Mouse (Mus musculus): ENCODE measurements around the gene Lrig2. TPM values are rescaled to one million over a fixed set of nuclear protein-coding genes. Genes with fewer than 3 reads are reported as not detected.

The Lrig2 gene
- 10 to 100 TPM in 1 of 2 experiments, 1 to 10 TPM in 1; 9.8 to 10.7 TPM for total RNA-seq (2021)

DNA sequence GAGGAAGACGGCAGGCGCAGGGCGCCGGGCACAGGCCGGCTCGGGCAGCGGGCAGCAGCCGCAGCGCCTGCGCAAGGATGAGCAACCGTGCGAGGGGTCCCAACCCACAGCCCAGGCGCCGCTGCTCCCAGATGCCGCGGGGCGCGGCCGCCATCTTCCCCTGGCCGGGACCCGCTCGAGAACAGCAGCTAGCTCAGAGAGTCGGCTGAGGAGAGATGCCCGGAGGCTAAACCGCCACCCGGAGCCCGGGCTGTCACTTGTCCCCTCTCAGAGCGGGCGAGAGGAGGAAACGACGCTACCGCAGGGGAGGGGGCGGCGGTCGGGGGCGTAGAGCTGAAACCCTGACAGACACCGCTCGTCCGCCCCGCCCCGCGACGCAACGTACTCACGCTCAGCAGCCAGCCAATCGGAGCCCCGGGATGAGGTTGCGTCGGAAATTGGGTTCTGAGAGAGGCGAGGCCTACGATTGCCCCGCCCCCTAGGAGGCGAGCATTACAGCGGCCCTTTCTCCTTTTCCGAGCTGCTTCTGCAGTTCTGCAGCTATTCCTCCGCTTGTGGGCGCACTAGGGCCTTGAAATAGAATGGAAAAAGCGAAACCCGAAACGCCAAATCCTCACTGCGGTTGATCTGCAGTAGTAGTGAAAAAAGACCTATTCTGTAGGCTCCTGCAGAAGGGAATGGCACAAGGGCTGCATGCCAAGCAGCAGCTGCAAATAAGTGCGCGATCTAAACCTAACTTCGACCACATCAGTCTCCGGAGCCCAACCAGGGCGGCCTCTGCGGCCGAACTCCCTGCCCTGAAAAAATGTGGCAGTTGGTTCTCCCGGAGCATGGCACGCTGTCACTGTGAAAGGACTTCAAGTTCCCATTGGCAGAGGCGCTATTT is at the start of gene Lrig2:
Gene Lrig2 (minus strand): TSS at position 381 of the 886 bp plus-strand sequence.
- DNase-seq (ENCODE audit: low spot score): peak; percentile 97
- intact Hi-C loops (cut with DNase I): loop anchor here (10.0 kb wide), 1 partner anchor 133 kb away; no protein-coding TSS in a partner anchor

DNA sequence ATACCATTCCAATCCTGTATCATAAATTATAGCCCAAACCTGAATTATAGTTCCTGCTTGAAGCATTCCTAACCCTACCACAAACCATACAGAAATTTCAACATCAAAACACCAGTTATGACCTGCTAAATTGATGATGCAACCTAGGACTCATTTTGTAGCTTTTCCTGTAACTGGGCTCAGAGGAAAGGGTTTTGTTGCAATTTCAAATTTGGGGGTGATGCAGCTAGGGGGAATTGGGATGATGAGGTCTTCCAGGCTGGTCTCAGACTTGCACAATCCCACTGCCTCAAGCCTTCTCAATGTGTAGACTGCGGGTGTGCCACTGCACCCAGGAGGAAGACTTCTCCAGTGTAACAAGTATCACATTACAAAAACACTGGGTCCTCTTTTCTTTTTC is 44.9 kb upstream of the Lrig2 start:
- DNase-seq (ENCODE audit: low spot score): no peak
- intact Hi-C loops (cut with DNase I): no loop called here

DNA sequence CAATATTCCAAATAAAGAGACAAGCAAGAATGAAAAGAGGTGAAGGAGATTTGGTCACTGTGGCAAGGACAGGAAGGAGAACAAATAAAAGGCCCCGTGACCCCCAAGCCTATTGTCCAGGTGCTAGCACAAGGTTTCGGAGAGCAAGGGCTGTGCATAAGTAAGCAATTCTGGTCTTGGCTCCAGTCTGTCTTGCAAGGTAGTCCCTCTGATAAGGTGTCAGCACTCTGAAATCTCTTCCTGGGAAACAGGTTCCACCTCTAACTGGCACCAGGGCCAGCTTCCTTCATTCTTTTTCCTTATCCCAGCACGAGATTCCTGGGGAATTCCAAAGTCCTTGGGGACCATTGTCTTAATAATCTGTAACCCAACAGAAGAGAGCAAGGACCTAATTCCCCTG is 38.9 kb upstream of the Lrig2 start:
- no peak for DNase-seq (ENCODE audit: low spot score)
- intact Hi-C loops (cut with DNase I): loop anchor here (5.0 kb wide), 1 partner anchor 37 kb away; no protein-coding TSS in a partner anchor

DNA sequence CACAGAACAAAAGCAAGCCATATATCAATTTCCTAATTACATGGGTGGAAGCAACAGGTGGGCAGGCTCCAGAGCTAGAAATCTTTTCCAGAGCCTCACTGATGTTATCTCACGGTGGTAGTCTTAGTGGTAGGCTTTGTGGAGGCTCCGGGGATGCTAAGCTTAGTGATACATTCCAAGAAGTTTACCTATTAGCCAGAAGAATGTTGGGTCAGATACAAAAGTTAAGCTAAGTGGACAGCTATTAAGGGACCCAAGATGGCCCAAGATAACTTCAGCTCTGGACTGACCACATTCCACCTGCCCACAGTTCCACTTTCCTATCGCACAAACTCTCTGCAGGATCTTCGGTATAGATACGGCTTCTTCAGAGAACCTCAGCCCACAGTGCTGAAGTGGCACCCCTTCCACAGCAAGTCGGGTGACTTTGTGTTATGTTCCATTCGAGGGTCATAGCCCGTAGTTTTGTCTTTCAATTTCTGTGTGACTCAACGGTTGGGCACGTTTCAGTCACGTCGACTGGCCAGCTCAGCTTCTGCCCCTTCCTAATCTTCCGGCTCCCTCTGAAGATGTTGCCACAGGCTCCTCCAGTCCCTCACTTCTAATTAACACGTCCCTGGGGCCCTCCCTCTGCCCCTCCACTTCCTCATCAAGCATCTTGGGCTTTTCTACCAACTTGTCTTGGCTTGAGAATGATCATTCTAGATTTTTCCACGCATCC is 36.8 kb upstream of the Lrig2 start:
- no peak for DNase-seq (ENCODE audit: low spot score)
- intact Hi-C loops (cut with DNase I): no loop called here

DNA sequence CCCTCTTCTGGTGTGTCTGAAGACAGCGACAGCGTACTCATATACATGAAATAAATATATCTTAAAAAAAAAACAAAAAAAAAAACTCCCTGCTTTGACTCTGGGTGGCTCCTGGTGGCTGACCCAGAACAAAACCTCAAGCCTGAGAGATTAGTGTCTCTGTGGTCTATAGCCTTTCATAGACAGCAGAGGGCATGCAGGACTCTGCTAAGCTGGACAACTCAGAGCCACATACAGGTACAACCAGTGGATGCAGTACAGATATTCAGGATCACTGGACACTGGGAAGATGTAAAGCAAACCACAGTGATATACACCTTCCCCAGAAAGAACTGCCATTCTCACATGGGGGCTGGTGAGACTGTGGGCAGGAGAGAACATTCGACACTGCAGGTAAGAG is 32.1 kb upstream of the Lrig2 start:
- intact Hi-C loops (cut with DNase I): no loop called here
- no peak for DNase-seq (ENCODE audit: low spot score)

DNA sequence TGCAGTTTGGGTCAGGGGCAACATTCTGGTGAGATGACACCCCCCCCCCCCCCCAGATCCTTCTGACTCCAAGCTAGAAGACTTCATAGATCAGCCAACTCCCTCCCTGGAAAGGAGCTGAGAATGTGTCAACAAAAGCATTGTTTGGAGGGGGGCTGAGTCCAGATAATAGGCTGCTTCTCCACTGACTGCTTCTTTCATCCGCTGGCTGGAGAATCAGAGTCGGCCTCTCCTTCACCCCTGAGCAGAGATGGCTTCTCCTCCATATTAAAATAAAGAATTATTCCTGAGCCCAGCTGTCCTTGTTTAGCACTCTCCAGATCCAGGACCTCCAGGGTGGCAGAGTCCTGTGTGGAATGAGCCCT is 30.3 kb upstream of the Lrig2 start:
- DNase-seq (ENCODE audit: low spot score): no peak
- intact Hi-C loops (cut with DNase I): no loop called here

DNA sequence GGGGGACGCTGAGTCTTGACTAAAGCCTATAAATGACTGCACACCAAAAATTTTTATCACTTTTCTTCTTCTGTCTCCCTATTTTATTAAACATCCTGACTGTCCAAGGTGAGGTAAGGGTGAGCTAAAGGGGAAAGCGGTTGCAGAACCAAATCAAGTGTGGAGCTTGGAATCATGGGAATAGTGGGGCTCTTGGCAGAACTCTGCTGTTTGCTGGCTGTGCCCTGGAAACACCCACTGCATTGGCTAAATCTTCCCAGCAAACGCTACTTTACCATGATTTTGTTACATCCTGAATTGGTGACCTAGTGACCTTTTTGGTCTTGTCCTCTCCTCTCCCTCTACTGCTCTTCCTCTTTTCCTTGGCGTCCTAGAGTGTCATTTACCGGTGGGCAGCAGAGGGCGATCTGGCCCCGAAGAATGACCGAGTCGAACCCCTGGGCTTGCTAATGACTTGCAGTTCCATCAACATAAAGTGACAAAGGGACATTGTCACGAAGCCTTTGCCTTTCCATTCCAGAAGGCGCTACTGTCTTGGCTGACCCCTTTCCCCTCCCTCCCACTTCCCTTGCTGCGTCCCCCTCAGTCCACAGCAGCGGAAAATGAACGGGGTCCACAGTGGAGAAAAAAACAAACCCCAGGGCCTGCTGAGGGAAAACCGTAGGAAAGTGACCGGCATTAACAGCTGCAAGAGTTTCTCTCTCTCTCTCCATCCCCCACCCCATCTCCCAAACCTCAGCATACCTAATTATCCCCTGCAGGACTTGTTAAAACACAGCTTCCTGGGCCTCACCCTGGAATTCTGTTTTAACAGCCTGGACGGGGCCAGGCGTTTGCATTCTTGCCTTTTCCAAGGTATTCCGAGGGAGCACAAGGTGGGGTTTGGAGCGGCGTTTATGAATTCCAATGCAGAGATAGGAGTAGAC is 29.7 kb upstream of the Lrig2 start:
- intact Hi-C loops (cut with DNase I): loop anchor here (1.0 to 2.0 kb wide), 3 partner anchors 103 to 142 kb away; no protein-coding TSS in a partner anchor
- peak; percentile 53 for DNase-seq (ENCODE audit: low spot score)

DNA sequence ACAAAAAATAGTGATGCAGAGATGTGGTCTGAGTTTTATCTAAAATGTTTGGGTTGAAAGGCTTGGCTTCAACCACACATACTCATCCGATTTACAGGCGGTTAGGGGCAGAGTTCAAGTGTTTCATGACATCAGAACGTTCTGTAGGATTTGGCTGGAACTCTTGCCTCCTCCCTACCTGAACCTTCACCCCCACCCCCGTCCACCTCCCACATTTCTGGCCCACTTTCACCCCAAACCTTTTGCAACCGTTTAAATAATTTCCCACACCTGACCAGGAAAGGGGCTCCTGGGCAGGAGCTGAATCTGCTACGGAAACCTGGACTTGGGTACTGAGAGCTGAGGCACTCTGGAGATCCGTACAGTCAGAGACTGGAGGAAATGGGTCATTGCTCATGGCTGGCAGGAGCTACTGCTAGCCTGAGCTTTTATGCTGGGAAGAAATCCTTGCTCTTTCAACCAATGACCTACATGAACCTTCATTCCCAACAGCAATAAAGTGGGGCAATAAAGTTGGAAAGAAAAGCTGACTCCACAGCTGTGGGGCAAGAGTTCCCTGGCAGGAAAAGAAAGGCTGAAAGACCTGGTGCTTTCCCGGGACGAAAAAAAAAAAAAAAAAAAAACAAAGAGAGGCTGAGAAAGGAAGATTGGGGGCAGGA is 28.9 kb upstream of the Lrig2 start:
- intact Hi-C loops (cut with DNase I): loop anchor here (1.0 to 2.0 kb wide), 3 partner anchors 104 to 143 kb away; no protein-coding TSS in a partner anchor
- no peak for DNase-seq (ENCODE audit: low spot score)

DNA sequence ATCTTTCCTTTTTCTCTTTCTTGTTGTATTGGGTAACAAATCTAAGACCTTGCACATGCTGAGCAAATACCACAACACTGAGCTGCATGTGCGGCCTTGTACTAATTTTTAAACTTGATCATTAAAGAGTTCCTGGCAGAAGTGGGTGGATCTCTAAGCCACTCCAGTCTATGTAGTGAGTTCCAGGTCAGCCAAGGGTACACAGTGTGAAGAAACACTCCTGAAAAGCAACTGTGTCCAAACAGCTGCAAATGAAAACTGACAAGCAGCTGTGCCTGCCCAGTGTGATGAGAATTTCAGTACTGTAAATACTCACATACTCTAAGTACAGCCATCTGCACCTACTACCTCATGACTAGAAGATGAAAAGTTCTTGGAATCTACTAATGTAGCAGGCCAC is 21.5 kb upstream of the Lrig2 start:
- intact Hi-C loops (cut with DNase I): no loop called here
- DNase-seq (ENCODE audit: low spot score): no peak

DNA sequence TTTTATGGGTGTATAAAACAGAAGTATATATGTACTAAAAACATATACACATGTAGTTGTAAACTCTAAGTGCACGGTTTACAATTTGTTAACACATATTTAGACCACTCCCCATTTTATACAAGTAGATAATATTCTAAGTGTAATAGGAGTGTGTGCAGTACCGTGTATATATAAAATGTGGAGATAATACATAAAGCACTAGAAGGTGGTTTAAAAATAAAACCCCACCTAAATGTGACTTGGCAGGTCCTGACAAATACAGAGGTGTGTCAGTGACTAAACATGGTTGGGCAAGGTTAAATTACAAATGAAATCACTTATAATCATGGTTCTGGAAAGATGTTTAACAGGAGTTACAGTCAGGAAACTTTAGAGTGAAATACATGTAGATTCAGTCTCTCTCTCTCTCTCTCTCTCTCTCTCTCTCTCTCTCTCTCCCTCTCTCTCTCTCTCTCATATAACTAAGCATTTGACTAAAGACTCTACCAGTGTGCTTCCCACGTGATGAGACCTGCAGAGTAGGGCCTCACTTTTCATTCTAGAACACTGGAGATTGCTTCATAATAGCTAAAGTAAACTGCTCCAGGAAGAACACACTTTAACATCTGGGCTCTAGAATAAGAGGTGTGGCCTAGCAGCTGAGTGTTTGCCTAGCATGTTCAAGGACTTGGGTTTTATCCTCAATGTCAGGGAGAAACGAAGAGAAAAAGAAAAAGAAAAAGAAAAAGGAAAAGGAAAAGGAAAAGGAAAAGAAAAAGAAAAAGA is 14.6 kb upstream of the Lrig2 start:
- DNase-seq (ENCODE audit: low spot score): no peak
- intact Hi-C loops (cut with DNase I): no loop called here

DNA sequence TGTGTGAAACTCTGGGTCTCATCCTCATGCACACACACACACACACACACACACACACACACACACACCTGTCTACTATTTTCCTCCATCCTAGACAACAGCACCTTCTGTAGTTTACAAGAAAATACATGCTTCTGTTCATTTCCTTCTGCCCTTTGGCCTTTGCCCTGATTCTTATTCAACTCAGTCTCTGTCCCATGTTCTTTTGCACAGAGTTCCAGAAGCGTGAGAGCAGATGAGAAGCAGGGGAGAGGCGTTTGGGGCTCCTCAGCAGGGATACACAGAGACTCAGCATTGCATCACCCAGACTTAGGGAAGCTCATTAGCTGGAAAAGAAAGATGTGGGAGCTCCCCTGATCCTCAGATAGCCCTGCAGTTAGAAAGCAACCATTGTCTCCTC is 13.8 kb upstream of the Lrig2 start:
- intact Hi-C loops (cut with DNase I): no loop called here

DNA sequence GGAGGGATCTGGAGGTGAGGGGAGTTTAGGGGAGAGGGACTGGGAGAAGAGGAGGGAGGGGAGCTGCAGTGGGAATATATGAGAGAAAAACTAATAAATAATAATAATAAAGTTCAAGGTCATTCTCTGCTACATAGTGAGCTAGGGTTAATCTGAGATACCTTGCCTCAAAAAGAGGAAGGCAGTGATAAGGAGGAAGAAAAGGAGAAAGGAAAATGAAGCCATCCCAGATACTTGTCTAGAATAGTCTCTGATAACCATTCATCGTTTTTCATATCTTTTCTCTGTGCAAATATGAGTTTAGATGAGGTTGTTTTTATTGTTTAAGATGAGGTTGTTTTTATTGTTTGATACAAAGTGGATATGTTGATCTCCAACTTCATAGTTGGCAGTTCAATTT is 13.3 kb upstream of the Lrig2 start:
- DNase-seq (ENCODE audit: low spot score): no peak
- intact Hi-C loops (cut with DNase I): no loop called here

More for the DNA sequence above, 13.8 kb upstream of the Lrig2 start:
- DNase-seq (ENCODE audit: low spot score): no peak

DNA sequence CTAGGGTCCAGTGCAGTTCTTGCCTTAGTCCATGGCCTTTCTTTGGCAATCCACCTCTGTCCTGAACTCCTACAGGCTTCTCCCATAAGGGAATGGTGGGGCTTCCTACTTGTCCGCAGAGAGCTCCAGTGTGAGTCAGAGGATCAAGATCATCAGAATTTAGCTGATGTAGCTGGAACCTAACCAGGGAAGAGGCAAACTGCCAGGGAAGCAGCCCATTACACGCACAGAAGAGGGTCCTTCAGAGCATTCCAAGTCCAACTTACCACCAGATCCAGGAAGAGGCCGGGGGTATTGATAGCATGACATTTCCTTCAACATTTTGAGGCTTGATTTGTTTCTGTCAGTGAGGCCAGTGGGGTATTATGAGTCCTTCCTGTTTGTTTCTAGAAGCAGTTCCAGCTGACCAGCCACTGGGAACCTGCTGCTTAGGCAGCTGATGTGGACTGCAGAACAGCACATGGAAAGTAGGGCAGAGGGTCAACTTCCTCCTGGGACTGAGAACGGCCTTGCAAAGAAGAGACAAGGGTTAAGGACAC is 11.7 kb upstream of the Lrig2 start:
- intact Hi-C loops (cut with DNase I): no loop called here
- DNase-seq (ENCODE audit: low spot score): no peak

DNA sequence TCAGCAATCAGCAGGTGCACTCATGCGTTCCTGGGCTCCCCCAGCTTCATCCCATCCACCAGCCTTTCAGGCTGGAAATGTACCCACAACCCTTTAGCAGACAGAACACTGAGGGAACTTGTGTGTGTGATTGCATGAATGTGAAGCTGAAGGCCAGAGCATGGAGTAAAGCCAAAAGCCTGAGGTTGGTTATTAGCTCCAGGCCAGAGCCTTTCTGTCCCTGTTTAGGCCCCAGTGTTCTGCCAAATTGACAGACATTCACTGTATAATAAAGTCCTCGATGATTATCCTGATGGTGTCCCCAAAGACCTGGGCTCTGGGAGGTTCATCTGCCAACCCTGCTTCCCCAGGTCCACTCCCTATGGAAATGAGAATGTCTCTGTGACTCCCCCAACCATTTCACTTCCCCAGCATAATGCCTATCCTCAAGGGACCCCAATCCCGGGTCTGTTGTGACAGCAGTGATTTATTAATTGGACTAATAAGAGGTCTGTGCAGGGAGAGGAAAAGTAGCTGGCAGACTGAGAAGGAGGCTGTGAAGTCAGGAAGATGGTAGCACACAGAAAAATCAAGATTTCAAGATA is 9.7 kb upstream of the Lrig2 start:
- intact Hi-C loops (cut with DNase I): no loop called here
- DNase-seq (ENCODE audit: low spot score): no peak

DNA sequence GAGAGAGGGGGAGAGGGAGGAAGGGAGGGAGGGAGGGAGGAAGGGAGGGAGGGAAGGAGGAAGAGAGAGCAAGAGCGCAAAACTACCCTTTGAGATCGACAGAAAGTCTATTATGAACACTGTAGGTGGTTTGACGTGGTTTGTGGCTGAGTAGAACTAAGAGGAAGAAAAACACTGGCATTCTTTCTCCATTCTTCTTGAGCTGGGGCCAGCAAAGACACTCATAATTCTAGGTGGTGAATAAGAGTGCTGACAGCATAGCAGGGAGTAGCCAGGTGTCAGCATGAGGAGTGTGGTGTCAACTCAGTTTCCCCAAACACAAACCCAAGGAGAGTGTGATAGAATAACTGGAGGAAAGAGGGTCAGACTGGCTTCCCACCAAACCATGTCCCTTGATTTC is 8.8 kb upstream of the Lrig2 start:
- DNase-seq (ENCODE audit: low spot score): no peak
- intact Hi-C loops (cut with DNase I): no loop called here

DNA sequence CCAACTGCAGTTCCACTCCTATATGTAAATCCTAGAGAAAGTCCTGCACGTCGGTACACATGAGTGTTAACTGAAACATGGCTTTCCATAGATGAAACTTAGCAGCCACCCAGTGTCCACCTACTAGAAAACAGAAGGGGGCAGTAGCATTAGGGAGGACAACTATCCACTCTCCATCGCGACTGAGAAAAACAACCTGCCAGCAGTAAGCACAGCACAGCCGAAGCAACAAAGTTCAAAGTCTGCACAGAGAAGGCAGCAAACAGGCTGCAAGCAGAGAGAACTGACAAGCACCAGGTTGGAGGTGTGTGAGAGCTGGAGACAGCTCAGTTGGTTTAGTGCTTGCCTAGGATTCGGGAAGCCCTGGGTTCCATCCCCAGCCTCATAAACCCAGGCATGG is 7.2 kb upstream of the Lrig2 start:
- no peak for DNase-seq (ENCODE audit: low spot score)
- intact Hi-C loops (cut with DNase I): loop anchor here (10.0 kb wide), 1 partner anchor 126 kb away; no protein-coding TSS in a partner anchor

DNA sequence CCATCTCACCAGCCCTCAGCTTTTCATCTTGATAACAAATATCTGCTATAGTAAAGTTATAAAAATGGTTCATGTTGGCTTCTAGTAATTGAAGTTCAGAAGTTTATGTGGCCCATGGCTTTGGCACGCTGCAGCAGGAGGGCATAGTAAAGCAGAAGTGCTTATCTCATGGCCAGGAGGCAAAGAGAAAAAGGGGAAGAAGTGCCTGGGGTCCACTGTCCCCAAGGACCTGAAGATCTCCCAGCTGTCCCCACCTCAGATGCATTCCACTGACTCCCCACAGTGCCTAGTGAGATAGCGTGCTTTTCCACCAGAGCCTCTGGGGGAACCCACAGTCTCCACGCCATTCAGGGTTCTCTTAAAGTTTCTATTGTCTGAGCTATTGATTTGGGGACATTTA is 6.7 kb upstream of the Lrig2 start:
- intact Hi-C loops (cut with DNase I): loop anchor here (10.0 kb wide), 1 partner anchor 126 kb away; no protein-coding TSS in a partner anchor
- DNase-seq (ENCODE audit: low spot score): no peak

DNA sequence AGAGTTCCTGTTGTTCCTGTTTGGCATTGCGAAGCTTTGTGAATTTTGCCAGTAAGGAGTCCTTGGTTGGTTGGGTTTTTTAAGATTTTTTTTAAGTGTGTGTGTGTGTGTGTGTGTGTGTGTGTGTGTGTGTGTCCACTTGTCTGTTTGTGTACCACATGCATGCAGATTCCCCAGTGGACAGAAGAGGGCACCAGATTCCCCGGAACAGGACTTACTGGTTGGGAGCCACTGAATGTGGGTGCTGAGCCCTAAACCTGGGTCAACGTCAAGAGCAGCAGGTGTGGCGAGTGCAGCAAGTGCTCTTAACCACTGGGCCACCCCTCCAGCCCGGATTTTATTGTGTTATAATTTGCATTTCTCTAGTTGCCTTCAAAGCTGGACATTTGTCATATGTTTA is 5.4 kb upstream of the Lrig2 start:
- intact Hi-C loops (cut with DNase I): loop anchor here (2.0 to 10.0 kb wide), 2 partner anchors 128 to 166 kb away; no protein-coding TSS in a partner anchor
- no peak for DNase-seq (ENCODE audit: low spot score)

Data from heart, postnatal 25 days (tissue).